Mouse (Mus musculus): ENCODE results near the gene Glb1l. TPM values are rescaled to one million over a fixed set of nuclear protein-coding genes. Genes with fewer than 3 reads are reported as not detected.

The Glb1l gene
- total and polyA plus RNA-seq, 3 experiments, result 7.6 to 13.0 TPM; not detected in 1

DNA sequence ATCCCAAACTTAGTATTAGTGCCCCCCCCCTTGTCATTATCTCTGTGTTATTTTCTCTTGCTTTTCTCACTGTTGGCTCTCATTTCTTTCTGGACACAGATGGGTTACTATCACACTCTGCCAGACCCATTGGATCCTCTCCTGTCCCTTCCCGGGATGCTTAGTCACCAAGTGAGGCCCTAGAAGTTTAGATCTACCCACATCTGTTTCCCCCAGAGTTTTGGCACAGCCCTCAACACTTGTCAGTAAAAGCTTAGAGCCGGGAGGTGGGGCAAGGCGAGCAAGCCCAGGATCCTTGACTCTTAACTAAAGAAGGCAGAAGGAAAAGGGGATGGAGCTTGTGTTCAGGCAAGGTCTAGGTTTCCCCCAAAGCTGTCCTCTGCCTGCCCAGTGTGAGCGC is 18.5 kb upstream of the Glb1l start:
- no peaks in the 10 kb centered on the region for H3K79me2 ChIP-seq (ENCODE audit: control insufficient read depth, insufficient read depth, low read length, poor library complexity)
- no peak overlapping the region for H3K9ac ChIP-seq (ENCODE audit: control insufficient read depth, low read depth, low read length, poor library complexity, severe bottlenecking)
- H3K27ac ChIP-seq (ENCODE audit: control insufficient read depth, low read depth, low read length), result peak overlapping the region; percentile 36

GRCm38 (mm10) chr1:75227653-75228052 is 17.0 kb upstream of the Glb1l start:
- peak overlapping the region; percentile 53 for H3K27ac ChIP-seq (ENCODE audit: control insufficient read depth, low read depth, low read length)
- H3K9ac ChIP-seq (ENCODE audit: control insufficient read depth, low read depth, low read length, poor library complexity, severe bottlenecking), result peak overlapping the region; percentile 37
- H3K79me2 ChIP-seq (ENCODE audit: control insufficient read depth, insufficient read depth, low read length, poor library complexity), result no peaks in the 10 kb centered on the region; the same call in 1 of the 2 replicates
- H3K27me3 ChIP-seq (ENCODE audit: control insufficient read depth in 1 of 2, insufficient read depth in 2 of 2, low read length in 2 of 2), result no peaks in the 10 kb centered on the region
- TF ChIP-seq EP300 (IDR thresholded peaks at IDR 0.05; ENCODE audit: low read depth in 1 of 2, low read length in 2 of 2), result no peak
- TF ChIP-seq ETS1 (IDR thresholded peaks at IDR 0.05; ENCODE audit: low read depth, low read length), result no peak
- no peak for TF ChIP-seq NRF1 (IDR thresholded peaks at IDR 0.05; ENCODE audit: insufficient read depth, low read depth, low read length, poor library complexity, severe bottlenecking)
- no peak for TF ChIP-seq ELF1 (IDR thresholded peaks at IDR 0.05; ENCODE audit: low read depth, low read length)
- no peak for TF ChIP-seq USF1 (IDR thresholded peaks at IDR 0.05; ENCODE audit: low read depth, low read length)
- no peak for TF ChIP-seq POLR2AphosphoS2 (IDR thresholded peaks at IDR 0.05; ENCODE audit: low read length)
- no peak for TF ChIP-seq POLR2A (IDR thresholded peaks at IDR 0.05; ENCODE audit: control insufficient read depth in 1 of 2, insufficient read depth in 1 of 2, low read depth in 1 of 2, low read length in 2 of 2, poor library complexity in 1 of 2)
- TF ChIP-seq MXI1 (IDR thresholded peaks at IDR 0.05; ENCODE audit: low read depth, low read length), result no peak
- no peak for TF ChIP-seq KAT2A (conservative IDR thresholded peaks at IDR 0.05; ENCODE audit: low read depth, low read length)
- TF ChIP-seq SMC3 (IDR thresholded peaks at IDR 0.05; ENCODE audit: low read depth, low read length), result no peak
- no peak for TF ChIP-seq E2F4 (IDR thresholded peaks at IDR 0.05; ENCODE audit: borderline replicate concordance, low read depth, low read length)
- no peak for DNase-seq (ENCODE audit: low read depth, low spot score)
- H3K9me3 ChIP-seq (replicated peaks; ENCODE audit: insufficient read depth, low read length), result no peaks in the 10 kb centered on the region
- H3K4me1 ChIP-seq (ENCODE audit: control insufficient read depth in 1 of 2, insufficient read depth in 2 of 2, low read length in 2 of 2), result peaks cover 38 to 74% of the 10 kb centered on the region in 2 experiments
- peaks cover 0 to 61% of the 10 kb centered on the region in 2 experiments; a peak in 2 of 4 replicates for H3K36me3 ChIP-seq (ENCODE audit: control insufficient read depth in 1 of 2, insufficient read depth in 2 of 2, low read length in 2 of 2)
- no peak overlapping the region for H3K4me3 ChIP-seq (ENCODE audit: control insufficient read depth in 1 of 2, insufficient read depth in 1 of 2, low read depth in 2 of 2, low read length in 2 of 2)

More for the DNA sequence above, 18.5 kb upstream of the Glb1l start:
- H3K4me3 ChIP-seq (ENCODE audit: control insufficient read depth in 1 of 2, insufficient read depth in 1 of 2, low read depth in 2 of 2, low read length in 2 of 2), result no peak overlapping the region
- peaks cover 0 to 51% of the 10 kb centered on the region in 2 experiments; a peak in 2 of 4 replicates for H3K36me3 ChIP-seq (ENCODE audit: control insufficient read depth in 1 of 2, insufficient read depth in 2 of 2, low read length in 2 of 2)
- no peaks in the 10 kb centered on the region for H3K9me3 ChIP-seq (replicated peaks; ENCODE audit: insufficient read depth, low read length)
- H3K27me3 ChIP-seq (ENCODE audit: control insufficient read depth in 1 of 2, insufficient read depth in 2 of 2, low read length in 2 of 2), result no peaks in the 10 kb centered on the region
- H3K4me1 ChIP-seq (ENCODE audit: control insufficient read depth in 1 of 2, insufficient read depth in 2 of 2, low read length in 2 of 2), result peaks cover 28 to 60% of the 10 kb centered on the region in 2 experiments
- DNase-seq (ENCODE audit: low read depth, low spot score), result peak; percentile 92
- 0 out of 2 replicates have a peak, but pooled peaks have one; percentile 45 for TF ChIP-seq HCFC1 (IDR thresholded peaks at IDR 0.05; ENCODE audit: low read depth, low read length)
- TF ChIP-seq POLR2AphosphoS2 (IDR thresholded peaks at IDR 0.05; ENCODE audit: low read length), result no peak
- TF ChIP-seq USF1 (IDR thresholded peaks at IDR 0.05; ENCODE audit: low read depth, low read length), result no peak
- no peak for TF ChIP-seq E2F4 (IDR thresholded peaks at IDR 0.05; ENCODE audit: borderline replicate concordance, low read depth, low read length)
- no peak for TF ChIP-seq JUND (IDR thresholded peaks at IDR 0.05; ENCODE audit: low read depth, low read length)
- no peak for TF ChIP-seq MAX (IDR thresholded peaks at IDR 0.05; ENCODE audit: low read length)
- peak; percentile 93 for TF ChIP-seq TAL1 (IDR thresholded peaks at IDR 0.05; ENCODE audit: low read length)
- TF ChIP-seq CTCF (IDR thresholded peaks at IDR 0.05 in 2 of 3, conservative IDR thresholded peaks at IDR 0.05 in 1 of 3; ENCODE audit: control insufficient read depth in 1 of 3, insufficient read depth in 1 of 3, low read depth in 2 of 3, low read length in 3 of 3, poor library complexity in 1 of 3, severe bottlenecking in 1 of 3), result no peak
- peak; percentile 90 for TF ChIP-seq ETS1 (IDR thresholded peaks at IDR 0.05; ENCODE audit: low read depth, low read length)
- TF ChIP-seq NELFE (IDR thresholded peaks at IDR 0.05; ENCODE audit: low read depth, low read length), result no peak
- no peak for TF ChIP-seq ZKSCAN1 (IDR thresholded peaks at IDR 0.05; ENCODE audit: low read depth, low read length)
- peak; percentile 90 for TF ChIP-seq TCF12 (IDR thresholded peaks at IDR 0.05; ENCODE audit: low read depth, low read length)
- TF ChIP-seq RCOR1 (IDR thresholded peaks at IDR 0.05; ENCODE audit: low read depth, low read length), result peak; percentile 75
- TF ChIP-seq MEF2A (IDR thresholded peaks at IDR 0.05; ENCODE audit: extremely low read depth, insufficient replicate concordance, low read depth, low read length, poor library complexity, severe bottlenecking), result no peak
- no peak for TF ChIP-seq KAT2A (conservative IDR thresholded peaks at IDR 0.05; ENCODE audit: low read depth, low read length)
- TF ChIP-seq SMC3 (IDR thresholded peaks at IDR 0.05; ENCODE audit: low read depth, low read length), result no peak
- TF ChIP-seq NRF1 (IDR thresholded peaks at IDR 0.05; ENCODE audit: insufficient read depth, low read depth, low read length, poor library complexity, severe bottlenecking), result 0 out of 2 replicates have a peak, but pooled peaks have one; percentile 15
- peak; percentile 77 for TF ChIP-seq GATA1 (IDR thresholded peaks at IDR 0.05; ENCODE audit: low read depth, low read length)
- TF ChIP-seq GABPA (IDR thresholded peaks at IDR 0.05; ENCODE audit: low read depth, low read length), result no peak
- TF ChIP-seq EP300 (IDR thresholded peaks at IDR 0.05; ENCODE audit: low read depth in 1 of 2, low read length in 2 of 2), result peak; percentile 88 to 91
- TF ChIP-seq SIN3A (IDR thresholded peaks at IDR 0.05; ENCODE audit: low read length), result peak; percentile 71; the same call in 1 of the 2 replicates
- peak; percentile 40; the same call in 1 of the 2 replicates for TF ChIP-seq MXI1 (IDR thresholded peaks at IDR 0.05; ENCODE audit: low read depth, low read length)
- no peak for TF ChIP-seq TBP (IDR thresholded peaks at IDR 0.05; ENCODE audit: low read depth, low read length)
